Mouse (Mus musculus) hindlimb bud, embryonic 11.5 days (tissue): ENCODE measurements at regions not wholly inside any gene's neighbourhood (a gene's known extent, or its start where the extent isn't known, plus 50 kb on each side); places are given as distances from the start of the nearest gene placed in this dataset.
"Not testable (repeated sequence)": the region's sequence is repeated elsewhere in the genome, so short reads cannot be mapped to it uniquely, and the experiment has no call there.

Experiments
- DNase-seq: peaks from one replicate; pipeline ENCODE4 v3.0.0-alpha.2; 2012; ENCODE audit warnings: low read depth, low spot score; ENCODE audit errors: extremely low spot score

GRCm38 (mm10) chr9:12062488-12062887, 1157.9 kb upstream of the Cntn5 start:
- DNase-seq = no peak

- no peak for DNase-seq
Observed at GRCm38 (mm10) chr9:12052429-12052828, 1147.9 kb upstream of the Cntn5 start.

- DNase-seq = no peak
Observed at GRCm38 (mm10) chr9:12015978-12016377, 1111.4 kb upstream of the Cntn5 start.

- DNase-seq = no peak
Observed at GRCm38 (mm10) chr9:11998580-11998979, 1094.0 kb upstream of the Cntn5 start.

GRCm38 (mm10) chr9:11982102-11982882, 1077.7 kb upstream of the Cntn5 start:
- no peak for DNase-seq

GRCm38 (mm10) chr9:11940691-11941480, 1036.3 kb upstream of the Cntn5 start:
- not testable (repeated sequence) for DNase-seq

GRCm38 (mm10) chr9:11939851-11940560, 1035.4 kb upstream of the Cntn5 start:
- DNase-seq = no peak

- DNase-seq = no peak
Observed at GRCm38 (mm10) chr9:11925501-11925900, 1020.9 kb upstream of the Cntn5 start.

- DNase-seq = not testable (repeated sequence)
Observed at GRCm38 (mm10) chr9:11923591-11924355, 1019.2 kb upstream of the Cntn5 start.

GRCm38 (mm10) chr9:11920251-11920650, 1015.7 kb upstream of the Cntn5 start:
- DNase-seq = no peak

GRCm38 (mm10) chr9:11898232-11898631, 993.7 kb upstream of the Cntn5 start:
- peak; percentile 70 for DNase-seq

GRCm38 (mm10) chr9:11885784-11886183, 981.2 kb upstream of the Cntn5 start:
- no peak for DNase-seq

GRCm38 (mm10) chr9:11872059-11872458, 967.5 kb upstream of the Cntn5 start:
- no peak for DNase-seq

GRCm38 (mm10) chr9:11871489-11871888, 966.9 kb upstream of the Cntn5 start:
- DNase-seq = no peak

- DNase-seq = not testable (repeated sequence)
Observed at GRCm38 (mm10) chr9:11848692-11849091, 944.1 kb upstream of the Cntn5 start.
